Mouse (Mus musculus): Measurements from ENCODE around the gene Rasal2.

- no peak for TF ChIP-seq CTCF (IDR thresholded peaks at IDR 0.05)
- TF ChIP-seq POLR2A (IDR thresholded peaks at IDR 0.05; ENCODE audit: insufficient read depth, low read depth, low read length): no peak
- TF ChIP-seq EP300 (IDR thresholded peaks at IDR 0.05; ENCODE audit: insufficient read depth, low read depth, low read length): no peak
Observed at GRCm38 (mm10) chr1:157444632-157445300, 32.4 kb upstream of the Rasal2 start.

Measured in heart, adult 2 months (tissue).